Mouse (Mus musculus): ENCODE measurements around the gene Erc2.

DNA sequence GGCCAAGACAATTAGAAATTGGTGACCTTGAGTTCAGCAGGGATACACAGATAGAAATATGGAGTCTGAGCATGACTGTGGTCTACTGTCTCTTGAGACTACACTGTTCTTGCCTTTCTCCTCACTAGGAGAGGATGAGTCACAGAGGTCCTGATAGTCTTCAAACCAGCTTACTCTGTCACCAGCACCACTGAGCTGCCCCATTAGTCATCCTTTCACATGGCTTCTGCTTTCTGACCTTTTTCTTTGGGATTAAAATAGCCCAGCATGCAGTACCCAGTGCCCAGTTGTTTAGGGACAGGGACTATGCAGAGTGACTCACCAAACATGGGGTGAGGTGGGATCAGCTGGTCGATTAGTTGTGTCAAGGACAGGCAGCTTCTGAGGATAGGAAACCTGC is 132.1 kb downstream of the Erc2 start:
- TF ChIP-seq CTCF (IDR thresholded peaks at IDR 0.05; ENCODE audit: low read depth) (no peak), EP300 (IDR thresholded peaks at IDR 0.05; ENCODE audit: low read depth) (no peak)

All from liver, embryonic 14.5 days (tissue).